Mouse (Mus musculus) ovary, adult 18-20 months (tissue): ENCODE results near the gene Zcchc13.
"Not testable (repeated sequence)": the region's sequence is repeated elsewhere in the genome, so short reads cannot be mapped to it uniquely, and the experiment has no call there.

Source experiments
- DNase-seq: peaks from one replicate; pipeline ENCODE4 v3.0.0; 2022; ENCODE audit warnings: low spot score, mixed read lengths

Zcchc13 gene

DNA sequence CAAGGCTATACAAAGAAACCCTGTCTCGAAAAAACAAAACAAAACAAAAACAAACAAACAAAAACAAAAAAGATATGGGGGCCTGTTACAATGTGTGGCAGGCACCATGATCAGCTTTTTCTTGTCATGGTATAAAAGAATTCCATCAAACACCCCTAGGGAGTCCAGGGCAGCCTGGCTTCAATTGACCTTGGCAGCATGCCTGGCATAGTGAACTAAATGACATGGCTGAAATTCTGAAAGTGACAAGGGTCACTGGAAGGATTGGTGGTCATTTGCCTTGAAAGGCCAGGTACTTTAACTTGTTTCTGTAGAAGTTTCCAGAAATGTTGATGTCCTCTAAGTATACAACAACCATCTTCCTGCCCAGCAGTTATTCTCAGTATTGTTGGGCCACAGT, 13.9 kb downstream of the Zcchc13 start:
- no peak for DNase-seq

DNA sequence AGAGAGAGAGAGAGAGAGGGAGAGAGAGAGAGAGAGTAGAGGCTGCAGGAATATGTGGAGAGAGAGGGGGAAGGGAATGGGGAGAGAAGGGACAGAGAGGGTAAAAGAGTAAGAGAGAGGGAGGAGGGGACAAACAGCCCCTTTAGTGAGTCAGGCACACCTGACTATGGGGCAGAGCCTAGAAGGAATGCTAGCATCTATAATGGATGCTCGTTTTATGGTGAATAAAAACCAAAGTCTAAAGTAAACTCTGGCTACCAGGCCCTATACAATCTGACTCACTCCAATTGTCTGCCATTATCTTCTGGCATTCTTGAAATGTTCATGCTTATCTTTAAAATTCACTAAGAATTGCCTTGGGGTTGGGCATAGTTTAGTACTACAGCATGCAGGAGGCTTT, 21.7 kb downstream of the Zcchc13 start:
- DNase-seq, result no peak

DNA sequence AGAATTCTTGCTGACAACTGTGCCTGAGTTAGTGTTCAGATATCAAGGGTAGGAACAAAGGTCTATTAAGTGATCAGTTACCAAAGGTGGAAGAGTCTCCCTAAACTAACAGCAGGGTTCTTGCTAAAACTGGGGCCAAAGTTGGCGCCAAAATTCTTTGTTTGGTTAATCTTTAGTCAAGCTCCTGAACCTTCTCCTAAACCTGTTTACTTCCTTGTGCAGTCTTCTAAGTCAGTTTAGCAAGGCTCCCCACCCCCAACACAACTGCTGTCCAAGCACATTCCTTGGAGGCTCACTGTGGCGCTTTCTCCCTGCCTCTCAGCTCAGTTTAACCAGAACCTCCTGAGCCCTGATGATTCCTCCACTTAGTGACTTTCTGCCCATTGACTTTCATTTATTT, 22.6 kb downstream of the Zcchc13 start:
- no peak for DNase-seq

DNA sequence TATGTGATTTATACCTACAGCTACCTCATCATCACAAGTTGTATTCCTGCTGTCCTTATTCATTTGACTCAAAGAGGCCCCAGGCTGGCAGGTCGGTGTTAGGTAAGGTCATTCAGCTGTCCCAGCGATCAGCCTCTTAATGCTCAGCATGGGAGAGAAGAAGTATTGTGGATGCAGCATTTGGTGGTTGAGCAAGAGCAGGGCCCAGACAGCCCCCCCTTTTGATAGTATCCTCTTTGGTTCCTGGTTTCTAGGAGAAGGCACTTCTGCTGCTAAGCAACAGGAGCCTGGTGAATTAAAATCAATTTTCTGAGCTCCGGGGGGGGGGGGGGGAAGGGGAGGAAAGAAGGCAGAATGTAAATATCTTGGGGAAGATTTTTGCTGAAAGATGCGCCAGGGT, 28.6 kb downstream of the Zcchc13 start:
- no peak for DNase-seq

DNA sequence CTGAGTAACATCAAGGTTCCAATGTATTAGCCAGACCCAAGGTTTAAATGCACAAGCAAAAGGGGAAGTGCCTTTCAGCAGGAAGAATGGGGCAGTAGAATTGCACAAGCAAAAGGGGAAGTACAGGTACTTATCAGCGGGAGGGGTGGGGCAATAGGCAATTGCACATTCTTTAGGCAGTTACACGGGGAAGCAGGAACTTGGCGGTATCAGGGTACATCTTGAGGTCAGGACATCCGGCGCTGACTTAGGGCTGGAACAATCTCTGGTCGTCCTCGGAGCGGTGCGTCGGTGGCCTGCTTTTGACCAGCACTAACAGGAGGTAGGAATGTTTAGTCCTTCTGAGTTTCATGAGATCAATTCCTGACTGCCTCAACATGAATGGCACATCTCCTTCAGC, 34.1 kb downstream of the Zcchc13 start:
- not testable (repeated sequence) for DNase-seq

DNA sequence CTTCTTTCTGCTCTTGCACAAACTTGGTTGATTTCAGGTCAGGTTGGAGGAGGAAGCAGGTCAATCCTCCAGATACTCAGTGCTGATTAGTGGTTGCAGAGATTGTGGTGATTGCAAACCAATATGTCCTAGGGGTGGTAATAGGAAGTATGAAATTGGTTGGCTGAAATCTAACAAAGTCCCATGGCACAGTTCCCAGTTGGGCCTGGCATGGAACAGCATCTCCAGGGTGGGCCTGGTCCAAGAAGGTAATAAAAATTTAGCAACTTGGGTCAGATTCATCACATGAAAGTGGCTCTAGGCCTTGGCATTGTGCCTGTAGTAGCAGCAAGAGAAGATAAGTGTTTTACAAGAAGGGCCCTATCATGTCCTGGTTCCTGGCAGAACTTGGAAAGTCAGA, 39.9 kb downstream of the Zcchc13 start:
- no peak for DNase-seq

DNA sequence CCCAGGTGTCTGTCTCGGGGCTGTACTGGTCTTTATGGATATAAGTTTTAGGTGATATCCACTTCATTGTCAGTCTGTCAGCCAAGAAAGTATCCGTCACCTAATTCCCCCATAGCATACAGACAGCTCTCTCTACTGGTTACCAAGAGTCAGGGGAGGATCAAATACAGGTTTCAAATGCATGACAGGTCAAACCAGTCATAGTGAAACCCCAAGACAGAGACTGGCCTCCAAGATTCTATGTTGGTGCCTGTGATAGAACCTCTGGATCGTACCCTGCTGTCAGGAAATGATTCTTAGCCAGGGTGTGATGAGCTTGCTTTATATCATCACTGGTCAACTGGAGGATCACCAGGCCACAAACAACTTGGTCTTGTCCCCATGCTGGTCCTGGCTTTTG, 43.4 kb downstream of the Zcchc13 start:
- no peak for DNase-seq

DNA sequence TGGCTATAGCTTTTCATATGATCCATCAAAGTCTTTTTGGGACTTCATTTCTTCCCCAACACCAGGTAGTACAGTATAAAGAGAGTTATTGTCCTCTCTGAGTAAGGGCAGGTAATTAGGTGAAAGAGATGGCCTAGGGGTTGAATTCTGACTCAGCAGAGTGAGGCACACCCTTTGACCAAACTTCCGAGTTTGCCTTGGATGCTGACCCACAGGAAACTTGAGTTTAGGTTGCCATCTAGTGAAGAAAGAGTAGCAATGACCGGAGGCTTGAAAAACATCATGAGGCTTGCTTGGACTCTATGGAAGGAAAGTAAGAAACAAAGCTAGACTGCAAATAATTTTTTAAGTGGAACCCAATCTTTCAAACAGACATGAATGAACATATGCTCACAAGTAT, 44.3 kb downstream of the Zcchc13 start:
- no peak for DNase-seq
